Mouse (Mus musculus) stomach, postnatal 0 days (tissue): ENCODE results near the gene Ctdspl.

Experiments used
- CTCF ChIP-seq: IDR thresholded peaks from 2 replicates; pipeline ENCODE4 v1.5.1; 2016; ENCODE audit warnings: antibody characterized with exemption, low read depth, mild to moderate bottlenecking, moderate library complexity
- EP300 ChIP-seq: optimal IDR thresholded peaks from 2 replicates; pipeline ENCODE3; 2016; ENCODE audit warnings: antibody characterized with exemption

GRCm38 (mm10) chr9:118984650-118985432 is 58.6 kb downstream of the Ctdspl start:
- TF ChIP-seq CTCF (no peak), EP300 (no peak)
